Mouse (Mus musculus): ENCODE data around the gene Ganc. TPM values are rescaled to one million over a fixed set of nuclear protein-coding genes. Genes with fewer than 3 reads are reported as not detected.

The Ganc gene
- total RNA-seq (2021) = 10 to 100 TPM; 10.4 to 13.5 TPM

- no peak for DNase-seq (ENCODE audit: extremely low spot score in 1 of 2, low spot score in 2 of 2)
- intact Hi-C loops (cut with DNase I) = no loop called here
These were observed at the start of gene Ganc for GRCm38 (mm10) chr2:120403653-120403985. Gene Ganc, plus strand, starts transcription at chr2:120403896.

DNA sequence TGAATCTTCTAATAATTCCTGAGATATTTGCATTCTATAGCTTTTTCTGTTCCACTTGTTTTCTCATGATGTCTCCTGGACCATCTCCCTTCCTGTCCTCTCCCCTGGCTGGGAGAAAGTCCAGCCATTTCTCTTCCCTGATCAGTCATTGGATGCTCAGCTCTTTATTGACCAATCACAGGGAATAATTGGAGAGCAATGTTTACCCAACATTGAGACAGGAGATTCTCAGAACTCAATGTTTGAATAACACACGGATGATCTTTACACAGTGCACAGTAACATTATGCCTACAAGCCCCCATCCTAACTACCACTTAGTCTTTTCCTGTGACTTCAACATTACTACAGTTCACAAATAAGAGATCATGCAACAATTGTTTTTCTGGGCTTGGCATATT is 43.3 kb upstream of the Ganc start:
- intact Hi-C loops (cut with DNase I) = no loop called here

DNA sequence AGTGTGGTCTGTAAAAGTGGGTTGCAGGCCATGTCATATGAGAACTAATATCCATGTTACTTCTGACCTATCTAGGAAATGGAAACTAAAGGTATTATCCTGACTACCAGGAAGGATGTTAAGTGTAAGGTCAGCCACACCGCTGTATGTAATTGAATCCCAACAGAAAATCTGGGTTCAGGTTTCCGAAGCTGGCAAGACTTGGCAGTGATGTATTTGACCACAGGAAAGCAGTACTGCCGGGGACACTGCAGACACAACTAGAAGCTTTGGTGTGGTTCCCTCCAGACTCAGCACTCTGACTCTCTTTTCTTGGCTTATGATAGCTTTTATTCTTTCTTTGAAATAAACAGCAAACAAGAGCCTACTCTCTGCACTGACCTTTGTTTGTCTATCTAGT is 37.2 kb upstream of the Ganc start:
- intact Hi-C loops (cut with DNase I) = no loop called here
- DNase-seq (ENCODE audit: extremely low spot score in 1 of 2, low spot score in 2 of 2) = no peak

More for the DNA sequence above, 43.3 kb upstream of the Ganc start:
- DNase-seq (ENCODE audit: extremely low spot score in 1 of 2, low spot score in 2 of 2) = no peak

DNA sequence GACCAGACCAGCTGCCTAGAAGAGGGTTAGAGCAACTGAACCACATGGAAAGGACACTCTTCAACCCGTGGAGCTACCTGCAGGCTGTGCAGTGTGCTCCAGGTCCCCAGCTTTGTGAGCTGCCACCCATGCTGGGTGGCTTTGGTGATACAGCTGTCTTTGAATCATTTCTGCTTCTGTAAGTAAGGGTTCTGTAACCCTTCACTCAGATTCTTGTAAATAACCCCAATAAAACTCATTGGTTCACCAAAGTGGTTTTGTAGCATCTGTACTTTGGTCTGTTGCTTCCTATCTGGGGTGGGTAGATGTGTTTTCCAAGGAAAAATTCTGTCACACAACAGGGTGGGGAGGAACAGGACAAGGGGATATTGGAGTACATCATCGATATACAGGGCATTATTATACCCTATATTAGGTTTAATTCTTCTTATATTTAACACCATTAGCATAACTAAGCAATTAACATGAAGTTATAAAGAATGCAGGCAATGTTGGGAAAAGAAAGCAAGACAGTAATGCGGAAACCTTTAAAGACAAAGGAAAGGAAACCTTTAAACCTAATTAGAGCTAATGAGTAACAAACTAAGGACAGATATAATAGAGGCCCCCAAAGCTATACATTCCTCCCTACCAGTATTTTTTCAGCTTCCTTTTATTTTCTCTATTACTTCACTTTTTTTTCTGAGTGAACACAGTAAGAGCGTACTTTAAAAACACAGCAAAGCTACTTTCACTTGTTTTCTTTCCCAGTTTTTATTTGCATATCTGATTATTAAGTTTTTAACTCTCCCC is 36.1 kb upstream of the Ganc start:
- DNase-seq (ENCODE audit: extremely low spot score in 1 of 2, low spot score in 2 of 2) = no peak
- intact Hi-C loops (cut with DNase I) = no loop called here

DNA sequence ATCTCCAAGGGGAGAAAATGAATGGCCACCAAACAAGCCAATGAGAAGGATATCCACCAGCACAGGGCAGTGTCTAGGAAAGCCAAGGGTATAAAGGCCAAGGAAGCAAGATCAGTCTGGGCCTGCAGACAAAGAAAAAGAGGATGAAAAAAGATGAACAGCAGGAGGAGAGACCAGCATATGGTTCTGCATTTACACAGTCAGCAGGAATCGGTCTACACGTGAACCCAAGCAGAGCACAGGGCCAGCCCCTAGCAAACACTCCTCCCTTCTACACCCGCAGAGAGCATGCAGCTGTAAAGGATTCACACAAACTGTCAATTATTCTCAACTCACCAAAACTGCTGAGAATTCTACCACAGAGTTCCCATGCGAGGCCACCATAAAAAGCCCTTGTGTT is 29.8 kb upstream of the Ganc start:
- intact Hi-C loops (cut with DNase I) = loop anchor here (1.0 kb wide), 1 partner anchor 9 kb away; no protein-coding TSS in a partner anchor
- no peak for DNase-seq (ENCODE audit: extremely low spot score in 1 of 2, low spot score in 2 of 2)

GRCm38 (mm10) chr2:120386264-120386663 is 17.4 kb upstream of the Ganc start:
- intact Hi-C loops (cut with DNase I) = no loop called here
- no peak for DNase-seq (ENCODE audit: extremely low spot score in 1 of 2, low spot score in 2 of 2)

DNA sequence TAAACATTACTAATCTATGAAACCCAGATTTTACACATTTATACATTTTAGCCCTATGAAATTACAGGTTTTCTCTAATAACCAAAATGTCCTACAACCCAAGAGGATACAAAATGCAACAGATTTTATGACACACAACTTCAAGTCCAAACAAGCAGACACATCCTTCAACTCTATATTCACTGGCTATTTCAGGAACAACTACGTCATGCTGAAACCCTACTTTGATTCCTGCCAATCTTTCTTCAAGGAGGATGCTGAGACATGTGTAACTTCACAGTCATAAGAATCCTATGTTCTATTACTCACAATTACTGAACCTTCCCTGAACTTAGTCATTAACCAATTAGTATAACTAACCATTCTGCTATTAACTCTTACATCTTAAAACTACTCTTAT is 16.4 kb upstream of the Ganc start:
- DNase-seq (ENCODE audit: extremely low spot score in 1 of 2, low spot score in 2 of 2) = no peak
- intact Hi-C loops (cut with DNase I) = no loop called here

DNA sequence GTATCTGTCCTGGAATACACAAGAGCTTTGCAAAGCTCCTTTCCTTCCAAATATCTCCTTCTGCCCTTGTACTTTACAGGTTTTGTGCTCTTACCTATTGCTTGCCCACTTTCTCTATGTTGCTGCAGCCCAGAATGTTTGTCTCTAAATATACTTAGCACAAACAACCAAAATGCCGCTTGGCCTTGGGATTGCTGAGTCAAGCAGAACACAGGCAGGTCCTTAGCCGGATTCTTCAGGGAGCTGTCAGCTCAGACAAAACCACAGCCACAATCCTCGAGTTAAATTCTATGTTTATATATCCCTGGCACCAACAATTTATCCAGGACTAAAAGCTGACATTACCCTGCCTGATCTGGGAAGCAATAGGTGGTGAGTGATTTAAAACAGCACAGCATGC is 14.3 kb upstream of the Ganc start:
- intact Hi-C loops (cut with DNase I) = no loop called here
- DNase-seq (ENCODE audit: extremely low spot score in 1 of 2, low spot score in 2 of 2) = no peak

DNA sequence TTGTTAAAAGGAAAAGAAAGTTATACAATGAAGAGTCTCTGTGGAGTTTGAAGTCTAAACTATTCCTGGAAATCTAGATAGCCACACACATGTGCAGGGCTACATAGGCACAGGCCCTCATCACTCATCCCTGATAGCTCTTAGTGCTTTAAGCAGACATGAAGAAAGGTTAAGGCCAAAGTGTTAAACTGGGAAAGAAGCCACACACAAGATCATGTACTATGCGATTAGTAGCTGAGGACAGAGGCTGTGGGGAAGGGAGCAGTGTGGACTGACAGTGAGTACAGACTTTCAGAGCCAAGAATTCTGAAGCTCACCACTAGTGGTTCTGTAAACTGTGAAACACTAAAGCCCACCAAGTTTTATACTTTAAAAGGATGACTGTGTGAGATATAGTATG is 12.8 kb upstream of the Ganc start:
- no peak for DNase-seq (ENCODE audit: extremely low spot score in 1 of 2, low spot score in 2 of 2)
- intact Hi-C loops (cut with DNase I) = loop anchor here (10.0 kb wide), 1 partner anchor 134 kb away; no protein-coding TSS in a partner anchor

DNA sequence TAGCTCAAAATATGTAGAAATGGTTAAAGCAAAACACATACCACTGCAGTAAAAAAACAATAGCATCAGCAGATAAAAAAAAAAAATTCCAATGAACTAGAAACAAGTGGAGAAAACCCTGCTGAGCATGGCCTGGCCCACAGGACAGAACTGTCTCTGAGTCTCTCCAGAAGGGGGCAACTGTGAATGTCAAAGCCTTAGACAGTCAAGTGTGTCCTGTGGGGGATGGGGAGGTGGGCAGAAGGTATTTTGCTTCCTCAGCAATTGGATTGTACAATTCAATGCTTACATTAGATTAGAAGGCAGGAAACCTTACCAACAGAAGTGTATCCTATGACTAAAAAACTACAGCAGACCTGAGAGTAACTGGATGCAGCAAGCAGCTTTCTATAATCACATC is 11.3 kb upstream of the Ganc start:
- no peak for DNase-seq (ENCODE audit: extremely low spot score in 1 of 2, low spot score in 2 of 2)
- intact Hi-C loops (cut with DNase I) = loop anchor here (10.0 kb wide), 1 partner anchor 132 kb away; no protein-coding TSS in a partner anchor

DNA sequence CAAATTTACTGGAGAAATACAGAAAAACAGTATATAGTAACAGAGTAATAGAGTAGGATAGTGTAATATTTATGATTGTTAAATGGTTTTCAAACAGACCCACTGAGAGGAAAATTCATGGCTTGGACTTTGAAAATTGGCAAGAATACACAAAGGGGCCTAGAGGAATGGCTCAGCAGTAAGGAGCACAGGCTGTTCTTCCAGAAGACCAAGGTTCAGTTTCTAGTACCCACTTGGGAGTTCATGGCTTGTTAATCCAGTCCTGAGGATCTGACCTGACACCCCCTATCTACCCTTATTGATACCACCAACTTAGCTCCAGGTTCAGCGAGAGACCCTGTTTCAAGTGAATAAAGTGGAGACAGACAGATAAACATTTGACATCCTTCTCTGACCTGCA is 5.7 kb upstream of the Ganc start:
- intact Hi-C loops (cut with DNase I) = loop anchor here (10.0 kb wide), 1 partner anchor 127 kb away; no protein-coding TSS in a partner anchor
- no peak for DNase-seq (ENCODE audit: extremely low spot score in 1 of 2, low spot score in 2 of 2)

DNA sequence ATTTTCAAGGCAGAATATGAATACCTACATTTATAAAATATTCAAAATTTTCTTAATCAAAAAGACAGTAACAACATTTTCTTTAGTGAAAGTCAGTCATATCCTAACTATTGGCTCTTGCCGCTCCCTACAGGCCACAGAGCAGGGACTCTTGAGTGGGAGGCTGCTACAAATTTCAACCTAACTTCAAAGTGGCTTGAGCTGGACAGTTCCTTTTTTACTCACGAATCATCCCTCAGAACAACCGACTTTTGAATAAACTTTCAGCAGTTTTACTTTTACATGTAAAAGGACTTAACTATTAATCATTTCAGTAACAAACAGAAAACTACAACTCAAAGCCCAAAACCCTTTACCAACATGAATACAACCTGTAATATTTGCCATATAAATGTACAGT is 883 bp upstream of the Ganc start:
- no peak for DNase-seq (ENCODE audit: extremely low spot score in 1 of 2, low spot score in 2 of 2)
- intact Hi-C loops (cut with DNase I) = no loop called here

DNA sequence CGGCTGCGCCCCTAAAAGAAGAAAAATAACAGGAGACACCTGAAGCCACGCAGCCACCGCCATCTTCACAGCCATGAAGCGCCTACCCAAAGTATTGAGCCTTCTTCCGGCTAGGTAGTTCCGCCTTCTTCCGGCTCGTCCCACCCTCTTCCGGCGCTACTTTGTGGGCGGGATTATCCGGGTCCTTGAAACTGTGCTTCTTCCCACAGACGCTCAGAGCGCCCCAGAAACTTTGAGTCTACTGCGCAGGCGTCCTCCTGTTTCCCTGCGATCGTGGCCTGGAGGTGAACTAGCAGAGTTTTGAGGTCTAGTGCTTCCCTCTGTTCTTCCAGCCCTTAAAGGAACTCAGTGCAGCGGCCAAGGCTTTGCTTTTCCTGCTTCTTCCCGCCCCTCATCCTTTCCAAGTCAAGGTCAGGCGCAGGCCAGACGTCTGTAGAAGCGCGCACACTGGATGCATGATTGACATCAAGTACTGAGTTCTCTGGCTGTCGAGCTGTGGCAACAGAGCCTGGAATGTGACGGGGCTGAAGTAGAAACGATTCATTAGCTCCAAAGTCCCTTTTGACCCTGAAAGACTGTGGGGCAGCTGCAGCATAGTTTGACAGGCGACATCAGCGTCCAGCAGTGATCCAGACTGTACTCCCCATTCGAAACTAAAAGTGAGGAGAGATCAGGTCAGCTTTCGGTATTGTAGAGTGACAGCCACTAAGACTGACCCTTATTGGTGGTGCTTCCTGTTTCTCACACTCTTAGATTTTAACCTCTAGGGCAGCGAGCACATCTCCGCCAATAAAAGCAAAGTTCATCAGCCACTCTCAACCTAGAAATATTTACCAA is 508 bp downstream of the Ganc start, which contains the start of gene Tmem87a:
Gene Tmem87a, minus strand, starts transcription at position 128 of the 837 bp plus-strand sequence.
- DNase-seq (ENCODE audit: extremely low spot score in 1 of 2, low spot score in 2 of 2) = peak; percentile 93 to 96
- intact Hi-C loops (cut with DNase I) = no loop called here

GRCm38 (mm10) chr2:120404823-120405765 is 1.4 kb downstream of the Ganc start:
- no peak for DNase-seq (ENCODE audit: extremely low spot score in 1 of 2, low spot score in 2 of 2)
- intact Hi-C loops (cut with DNase I) = no loop called here

DNA sequence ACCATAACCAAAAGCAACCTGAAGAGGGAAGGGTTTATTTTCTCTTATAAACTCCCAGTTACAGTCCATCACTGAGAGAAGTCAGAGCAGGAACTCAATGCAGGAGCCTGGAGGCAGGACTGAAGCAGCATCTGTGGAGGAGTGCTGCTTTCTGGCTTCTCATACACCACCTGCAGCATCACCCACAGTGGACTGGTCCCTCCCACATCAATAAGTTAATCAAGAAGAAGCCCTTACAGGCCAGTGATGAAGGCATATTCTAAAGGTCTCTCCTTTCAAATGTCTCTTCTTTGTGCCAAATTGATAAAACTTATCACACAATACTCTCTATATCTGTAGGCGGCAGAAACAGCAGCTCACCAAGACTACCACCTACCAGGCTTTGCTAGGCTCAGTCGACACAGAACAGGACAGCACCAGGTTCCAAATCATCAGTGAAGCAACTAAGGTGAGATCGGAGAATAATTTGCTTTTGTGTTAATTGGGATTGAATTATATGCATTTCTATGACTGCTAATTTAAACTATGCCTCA is 7.5 kb downstream of the Ganc start:
- no peak for DNase-seq (ENCODE audit: extremely low spot score in 1 of 2, low spot score in 2 of 2)
- intact Hi-C loops (cut with DNase I) = loop anchor here (10.0 kb wide), 1 partner anchor 54 kb away; no protein-coding TSS in a partner anchor

DNA sequence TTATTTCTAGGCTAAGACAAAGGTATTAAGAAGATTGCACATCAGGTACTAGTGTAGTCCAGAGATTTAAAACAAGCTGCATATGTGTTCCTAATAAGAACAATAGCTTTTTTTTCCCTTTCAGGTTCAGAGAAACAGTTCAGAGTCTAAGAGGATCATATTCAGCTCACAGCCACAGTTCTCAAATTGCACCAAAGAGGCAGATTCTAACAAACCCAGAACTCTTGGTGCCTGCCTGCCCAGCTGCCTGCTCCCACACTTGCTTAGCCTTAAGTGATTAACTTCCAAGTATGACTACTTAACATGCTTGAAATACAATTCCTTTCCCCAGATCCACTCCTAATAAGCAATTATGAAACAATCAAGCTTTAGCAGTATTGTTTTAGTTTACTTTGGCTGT is 10.4 kb downstream of the Ganc start:
- no peak for DNase-seq (ENCODE audit: extremely low spot score in 1 of 2, low spot score in 2 of 2)

GRCm38 (mm10) chr2:120414738-120415414 is 11.2 kb downstream of the Ganc start:
- DNase-seq (ENCODE audit: extremely low spot score in 1 of 2, low spot score in 2 of 2) = peak in 1 of 2 experiments; percentile 55
- intact Hi-C loops (cut with DNase I) = loop anchor here (10.0 kb wide), 1 partner anchor 50 kb away; no protein-coding TSS in a partner anchor

More for the DNA sequence above, 10.4 kb downstream of the Ganc start:
- intact Hi-C loops (cut with DNase I) = loop anchor here (10.0 kb wide), 1 partner anchor 51 kb away; no protein-coding TSS in a partner anchor

DNA sequence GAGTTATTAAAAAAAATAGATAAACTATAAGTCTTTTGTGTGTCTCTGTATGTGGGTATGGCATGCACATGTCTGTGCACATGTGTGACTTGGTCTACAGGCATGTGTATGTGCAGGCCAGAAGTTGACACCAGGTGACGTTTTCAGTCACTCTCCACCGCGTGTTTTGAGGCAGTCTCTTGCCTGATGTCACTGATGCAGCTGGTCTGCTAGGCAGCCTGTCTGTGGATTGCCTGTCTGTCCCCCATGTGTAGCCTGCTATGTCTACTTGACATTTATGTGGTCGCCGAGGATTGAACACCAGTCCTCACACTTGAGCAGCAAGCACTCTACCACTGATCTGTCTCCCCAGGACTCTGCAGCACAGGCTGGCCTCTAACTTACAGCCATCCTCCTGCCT is 20.7 kb downstream of the Ganc start:
- no peak for DNase-seq (ENCODE audit: extremely low spot score in 1 of 2, low spot score in 2 of 2)
- intact Hi-C loops (cut with DNase I) = no loop called here
